Mouse (Mus musculus) cortical plate, adult 2 months (tissue): ENCODE data around the gene Olfr145.

Source experiments
- CTCF ChIP-seq: fragments of 200-500 bp; IDR thresholded peaks from 2 replicates; pipeline ENCODE4 v1.5.1; 2011; ENCODE audit warnings: mild to moderate bottlenecking, control low read depth, low read length; ENCODE audit not compliant: insufficient read depth; ENCODE audit errors: extremely low read depth
- POLR2A ChIP-seq: fragments of 200-500 bp; IDR thresholded peaks from 2 replicates; pipeline ENCODE4 v1.6.1; 2011; ENCODE audit warnings: mild to moderate bottlenecking, low read length, control low read depth; ENCODE audit not compliant: insufficient read depth; ENCODE audit errors: extremely low read depth

- TF ChIP-seq POLR2A (no peak), CTCF (no peak)
These were observed 28.9 kb downstream of the Olfr145 start for GRCm38 (mm10) chr9:37925445-37925844.
